Mouse (Mus musculus) lung, adult 2 months (tissue): ENCODE measurements at regions not wholly inside any gene's neighbourhood (a gene's known extent, or its start where the extent isn't known, plus 50 kb on each side); places are given as distances from the start of the nearest gene placed in this dataset.

ENCODE experiments used
- CTCF ChIP-seq: fragments of 200-500 bp; IDR thresholded peaks from 2 replicates; pipeline ENCODE4 v1.5.1; 2011; ENCODE audit warnings: mild to moderate bottlenecking, low read length, control low read depth; ENCODE audit not compliant: insufficient read depth
- POLR2A ChIP-seq: fragments of 200-500 bp; IDR thresholded peaks from 2 replicates; pipeline ENCODE4 v1.6.1; 2011; ENCODE audit warnings: low read depth, mild to moderate bottlenecking, control low read depth, low read length, borderline replicate concordance; ENCODE audit errors: extremely low read depth

DNA sequence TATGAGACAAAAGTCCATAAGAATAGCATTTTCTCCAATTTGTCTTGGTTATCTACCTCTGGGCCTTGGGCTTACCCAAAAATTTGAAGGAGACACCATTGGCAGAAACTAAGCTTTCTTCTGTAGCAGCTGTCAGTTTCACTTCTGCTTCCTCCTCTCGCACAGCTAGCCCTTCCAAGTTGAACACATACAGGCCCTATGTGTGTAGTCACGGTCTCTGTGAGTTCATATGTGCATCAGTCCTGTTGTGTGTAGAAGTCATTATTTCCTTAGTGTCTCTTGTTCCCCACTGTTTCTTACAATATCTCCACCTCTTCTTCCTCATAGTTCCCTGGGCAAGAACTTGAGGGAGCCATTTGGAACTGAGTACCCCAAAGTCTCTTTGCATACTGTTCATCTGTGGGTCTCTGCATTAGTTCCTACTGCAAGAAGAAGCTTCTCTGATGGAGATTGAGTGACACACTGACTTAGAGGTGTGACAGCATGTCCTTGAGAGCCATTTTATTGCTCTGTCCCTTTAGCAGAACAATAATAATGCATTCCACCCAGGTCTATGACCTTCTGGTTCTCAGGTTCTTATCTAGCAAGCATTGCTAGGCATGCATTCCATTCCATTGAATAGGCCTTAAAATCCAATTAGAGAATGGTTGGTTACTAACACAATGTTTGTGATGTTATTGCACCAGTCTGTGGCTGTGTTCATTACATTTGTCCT, 306.5 kb upstream of the Zwint start:
- TF ChIP-seq CTCF (no peak), POLR2A (no peak)
